Mouse (Mus musculus): Measurements from ENCODE around the gene Prr29. TPM values are rescaled to one million over a fixed set of nuclear protein-coding genes. Genes with fewer than 3 reads are reported as not detected.

Gene Prr29
- 2.0 and 4.4 TPM in 2 replicates for polyA plus RNA-seq (2015; fragmentation: Nextera tagmentation; extraction: Ambion mirVana)

GRCm38 (mm10) chr11:106365366-106365765 is at the start of gene Prr29:
TSS of gene Prr29 (plus strand) at chr11:106365472.
- H3K27me3 ChIP-seq (ENCODE audit: control insufficient read depth, insufficient read depth, low read depth, low read length): no peaks in the 10 kb centered on the region
- no peaks in the 10 kb centered on the region for H3K9me3 ChIP-seq (ENCODE audit: control insufficient read depth, low read length)
- H3K4me2 ChIP-seq (ENCODE audit: low read depth, low read length): peak within 1 kb of the TSS; percentile 26
- H3K36me3 ChIP-seq (ENCODE audit: control insufficient read depth, insufficient read depth, low read length): no peaks in the 10 kb centered on the region
- WGBS: 35% methylated on average over 10 of the region's 10 CpGs
- peak within 1 kb of the TSS; percentile 52; the same call in 1 of the 2 replicates for H3K9ac ChIP-seq (ENCODE audit: low read length)
- peaks cover 18% of the 10 kb centered on the region for H3K4me1 ChIP-seq (replicated peaks; ENCODE audit: control insufficient read depth, insufficient read depth, low read length)
- H3K27ac ChIP-seq (ENCODE audit: low read length): no peak within 1 kb of the TSS
- peak; percentile 22; the same call in 1 of the 2 replicates for ATAC-seq (ENCODE audit: low read depth)
- H3K4me3 ChIP-seq (ENCODE audit: low read length): no peak within 1 kb of the TSS

- H3K36me3 ChIP-seq (ENCODE audit: control insufficient read depth, insufficient read depth, low read length): no peaks in the 10 kb centered on the region
- H3K27me3 ChIP-seq (ENCODE audit: control insufficient read depth, insufficient read depth, low read depth, low read length): no peaks in the 10 kb centered on the region
- no peak overlapping the region for H3K4me2 ChIP-seq (ENCODE audit: low read depth, low read length)
- no peak overlapping the region for H3K9ac ChIP-seq (ENCODE audit: low read length)
- 57% methylated on average over 1 of the region's 1 CpGs for WGBS
- H3K27ac ChIP-seq (ENCODE audit: low read length): no peak overlapping the region
- H3K9me3 ChIP-seq (ENCODE audit: control insufficient read depth, low read length): no peaks in the 10 kb centered on the region
- peaks cover 3% of the 10 kb centered on the region; the same call in 1 of the 2 replicates for H3K4me1 ChIP-seq (replicated peaks; ENCODE audit: control insufficient read depth, insufficient read depth, low read length)
- no peak overlapping the region for H3K4me3 ChIP-seq (ENCODE audit: low read length)
- no peak for ATAC-seq (ENCODE audit: low read depth)
Observed at GRCm38 (mm10) chr11:106316416-106316815, 48.9 kb upstream of the Prr29 start.

- no peak for ATAC-seq (ENCODE audit: low read depth)
- 69% methylated on average over 7 of the region's 7 CpGs for WGBS
- Histone ChIP-seq H3K36me3 (ENCODE audit: control insufficient read depth, insufficient read depth, low read length) (no peaks in the 10 kb centered on the region), H3K4me1 (replicated peaks; ENCODE audit: control insufficient read depth, insufficient read depth, low read length) (peaks cover 3% of the 10 kb centered on the region; the same call in 1 of the 2 replicates), H3K9me3 (ENCODE audit: control insufficient read depth, low read length) (no peaks in the 10 kb centered on the region), H3K9ac (ENCODE audit: low read length) (no peak overlapping the region), H3K4me2 (ENCODE audit: low read depth, low read length) (no peak overlapping the region), H3K4me3 (ENCODE audit: low read length) (no peak overlapping the region), H3K27me3 (ENCODE audit: control insufficient read depth, insufficient read depth, low read depth, low read length) (no peaks in the 10 kb centered on the region), H3K27ac (ENCODE audit: low read length) (no peak overlapping the region)
Observed at GRCm38 (mm10) chr11:106317801-106318200, 47.5 kb upstream of the Prr29 start.

- WGBS: 59% methylated on average over 21 of the region's 21 CpGs
- no peak overlapping the region for H3K4me2 ChIP-seq (ENCODE audit: low read depth, low read length)
- H3K4me1 ChIP-seq (replicated peaks; ENCODE audit: control insufficient read depth, insufficient read depth, low read length): peaks cover 3% of the 10 kb centered on the region; the same call in 1 of the 2 replicates
- no peak overlapping the region for H3K9ac ChIP-seq (ENCODE audit: low read length)
- H3K27me3 ChIP-seq (ENCODE audit: control insufficient read depth, insufficient read depth, low read depth, low read length): no peaks in the 10 kb centered on the region
- no peak for ATAC-seq (ENCODE audit: low read depth)
- H3K36me3 ChIP-seq (ENCODE audit: control insufficient read depth, insufficient read depth, low read length): no peaks in the 10 kb centered on the region
- H3K9me3 ChIP-seq (ENCODE audit: control insufficient read depth, low read length): no peaks in the 10 kb centered on the region
- H3K4me3 ChIP-seq (ENCODE audit: low read length): no peak overlapping the region
- no peak overlapping the region for H3K27ac ChIP-seq (ENCODE audit: low read length)
Observed at GRCm38 (mm10) chr11:106318406-106319366, 46.6 kb upstream of the Prr29 start.

- Histone ChIP-seq H3K4me2 (ENCODE audit: low read depth, low read length) (no peak overlapping the region), H3K27ac (ENCODE audit: low read length) (no peak overlapping the region), H3K4me3 (ENCODE audit: low read length) (no peak overlapping the region), H3K27me3 (ENCODE audit: control insufficient read depth, insufficient read depth, low read depth, low read length) (no peaks in the 10 kb centered on the region), H3K36me3 (ENCODE audit: control insufficient read depth, insufficient read depth, low read length) (no peaks in the 10 kb centered on the region), H3K9ac (ENCODE audit: low read length) (no peak overlapping the region), H3K9me3 (ENCODE audit: control insufficient read depth, low read length) (no peaks in the 10 kb centered on the region), H3K4me1 (replicated peaks; ENCODE audit: control insufficient read depth, insufficient read depth, low read length) (no peaks in the 10 kb centered on the region)
- ATAC-seq (ENCODE audit: low read depth): no peak
- WGBS: 65% methylated on average over 5 of the region's 5 CpGs
Observed at GRCm38 (mm10) chr11:106324858-106325257, 40.4 kb upstream of the Prr29 start.

GRCm38 (mm10) chr11:106325566-106326206 is 39.6 kb upstream of the Prr29 start:
- Histone ChIP-seq H3K4me2 (ENCODE audit: low read depth, low read length) (no peak overlapping the region), H3K36me3 (ENCODE audit: control insufficient read depth, insufficient read depth, low read length) (no peaks in the 10 kb centered on the region), H3K9me3 (ENCODE audit: control insufficient read depth, low read length) (no peaks in the 10 kb centered on the region), H3K9ac (ENCODE audit: low read length) (no peak overlapping the region), H3K4me1 (replicated peaks; ENCODE audit: control insufficient read depth, insufficient read depth, low read length) (no peaks in the 10 kb centered on the region), H3K27me3 (ENCODE audit: control insufficient read depth, insufficient read depth, low read depth, low read length) (no peaks in the 10 kb centered on the region), H3K27ac (ENCODE audit: low read length) (no peak overlapping the region), H3K4me3 (ENCODE audit: low read length) (no peak overlapping the region)
- peak; percentile 37; the same call in 1 of the 2 replicates for ATAC-seq (ENCODE audit: low read depth)
- WGBS: 59% methylated on average over 8 of the region's 8 CpGs

GRCm38 (mm10) chr11:106326475-106326874 is 38.8 kb upstream of the Prr29 start:
- H3K4me2 ChIP-seq (ENCODE audit: low read depth, low read length): no peak overlapping the region
- WGBS: 71% methylated on average over 8 of the region's 8 CpGs
- H3K9ac ChIP-seq (ENCODE audit: low read length): no peak overlapping the region
- H3K4me3 ChIP-seq (ENCODE audit: low read length): no peak overlapping the region
- no peaks in the 10 kb centered on the region for H3K27me3 ChIP-seq (ENCODE audit: control insufficient read depth, insufficient read depth, low read depth, low read length)
- no peak overlapping the region for H3K27ac ChIP-seq (ENCODE audit: low read length)
- H3K4me1 ChIP-seq (replicated peaks; ENCODE audit: control insufficient read depth, insufficient read depth, low read length): no peaks in the 10 kb centered on the region
- ATAC-seq (ENCODE audit: low read depth): no peak
- no peaks in the 10 kb centered on the region for H3K9me3 ChIP-seq (ENCODE audit: control insufficient read depth, low read length)
- H3K36me3 ChIP-seq (ENCODE audit: control insufficient read depth, insufficient read depth, low read length): no peaks in the 10 kb centered on the region

- WGBS: 44% methylated on average over 5 of the region's 5 CpGs
Observed at GRCm38 (mm10) chr11:106328521-106328920, 36.8 kb upstream of the Prr29 start.

GRCm38 (mm10) chr11:106329128-106329527 is 36.1 kb upstream of the Prr29 start:
- Histone ChIP-seq H3K4me2 (ENCODE audit: low read depth, low read length) (no peak overlapping the region), H3K36me3 (ENCODE audit: control insufficient read depth, insufficient read depth, low read length) (no peaks in the 10 kb centered on the region), H3K27ac (ENCODE audit: low read length) (no peak overlapping the region)

More at GRCm38 (mm10) chr11:106328521-106328920, 36.8 kb upstream of the Prr29 start:
- no peak overlapping the region for H3K27ac ChIP-seq (ENCODE audit: low read length)
- no peaks in the 10 kb centered on the region for H3K27me3 ChIP-seq (ENCODE audit: control insufficient read depth, insufficient read depth, low read depth, low read length)
- H3K9ac ChIP-seq (ENCODE audit: low read length): no peak overlapping the region
- H3K4me1 ChIP-seq (replicated peaks; ENCODE audit: control insufficient read depth, insufficient read depth, low read length): no peaks in the 10 kb centered on the region
- ATAC-seq (ENCODE audit: low read depth): no peak
- H3K4me2 ChIP-seq (ENCODE audit: low read depth, low read length): no peak overlapping the region
- H3K9me3 ChIP-seq (ENCODE audit: control insufficient read depth, low read length): no peaks in the 10 kb centered on the region
- no peaks in the 10 kb centered on the region for H3K36me3 ChIP-seq (ENCODE audit: control insufficient read depth, insufficient read depth, low read length)
- no peak overlapping the region for H3K4me3 ChIP-seq (ENCODE audit: low read length)

More at GRCm38 (mm10) chr11:106329128-106329527, 36.1 kb upstream of the Prr29 start:
- H3K9me3 ChIP-seq (ENCODE audit: control insufficient read depth, low read length): no peaks in the 10 kb centered on the region
- H3K9ac ChIP-seq (ENCODE audit: low read length): no peak overlapping the region
- ATAC-seq (ENCODE audit: low read depth): peak; percentile 35
- H3K4me3 ChIP-seq (ENCODE audit: low read length): no peak overlapping the region
- no peaks in the 10 kb centered on the region for H3K27me3 ChIP-seq (ENCODE audit: control insufficient read depth, insufficient read depth, low read depth, low read length)
- 32% methylated on average over 6 of the region's 6 CpGs for WGBS
- H3K4me1 ChIP-seq (replicated peaks; ENCODE audit: control insufficient read depth, insufficient read depth, low read length): no peaks in the 10 kb centered on the region

Measured in lung, embryonic 16.5 days (tissue).